Mouse (Mus musculus) olfactory bulb, adult 2 months (tissue): ENCODE results near the gene Hoxd9.

Experiments
- CTCF ChIP-seq: fragments of 200-500 bp; IDR thresholded peaks from 2 replicates; pipeline ENCODE4 v1.5.1; 2012; ENCODE audit warnings: low read depth, mild to moderate bottlenecking, low read length, moderate library complexity; ENCODE audit not compliant: insufficient read depth
- POLR2A ChIP-seq: fragments of 200-500 bp; IDR thresholded peaks from 2 replicates; pipeline ENCODE4 v1.6.1; 2012; ENCODE audit warnings: mild to moderate bottlenecking, low read depth, low read length, moderate library complexity; ENCODE audit not compliant: insufficient read depth

DNA sequence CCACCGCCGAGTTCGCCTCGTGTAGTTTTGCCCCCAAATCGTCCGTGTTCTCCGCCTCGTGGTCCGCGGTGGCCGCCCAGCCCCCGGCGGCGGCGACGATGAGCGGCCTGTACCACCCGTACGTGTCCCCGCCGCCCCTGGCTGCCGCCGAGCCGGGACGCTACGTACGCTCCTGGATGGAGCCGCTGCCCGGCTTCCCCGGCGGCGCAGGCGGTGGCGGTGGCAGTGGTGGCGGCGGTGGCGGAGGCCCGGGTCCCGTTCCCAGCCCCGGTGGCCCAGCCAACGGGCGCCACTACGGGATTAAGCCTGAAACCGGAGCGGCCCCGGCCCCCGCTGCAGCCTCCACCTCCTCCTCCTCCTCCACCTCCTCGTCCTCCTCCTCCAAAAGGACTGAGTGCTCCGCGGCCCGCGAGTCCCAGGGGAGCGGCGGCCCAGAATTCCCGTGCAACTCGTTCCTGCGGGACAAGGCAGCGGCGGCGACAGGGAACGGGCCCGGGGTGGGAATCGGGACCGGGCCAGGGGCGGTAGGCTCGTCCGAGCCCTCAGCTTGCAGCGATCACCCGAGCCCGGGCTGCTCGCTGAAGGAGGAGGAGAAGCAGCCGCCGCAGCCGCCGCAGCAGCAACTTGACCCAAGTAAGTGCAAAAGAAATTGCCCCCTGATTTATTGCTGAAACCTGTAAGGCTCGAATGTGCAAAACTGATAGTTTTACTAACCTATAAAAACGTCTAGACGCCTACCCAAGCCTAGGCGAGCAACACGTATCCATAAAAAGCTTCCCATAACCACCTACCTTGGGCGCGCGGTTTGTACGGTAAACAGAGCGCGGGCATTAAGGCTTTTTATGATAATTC lies 900 bp downstream of the Hoxd9 start:
- TF ChIP-seq POLR2A (no peak), CTCF (no peak)
